Mouse (Mus musculus): ENCODE results near the gene Trim67. TPM values are rescaled to one million over a fixed set of nuclear protein-coding genes. Genes with fewer than 3 reads are reported as not detected.

Trim67 gene
- polyA plus RNA-seq, 1 experiment from 2014 or later = 0.17 TPM

- WGBS = 32% methylated on average over 2 of the region's 2 CpGs
- Histone ChIP-seq H3K36me3 (ENCODE audit: control insufficient read depth, insufficient read depth) (peaks cover 13% of the 10 kb centered on the region), H3K4me2 (ENCODE audit: low read depth, low read length) (no peak overlapping the region), H3K9me3 (replicated peaks; ENCODE audit: control insufficient read depth, low read length) (no peaks in the 10 kb centered on the region), H3K9ac (ENCODE audit: low read length) (no peak overlapping the region), H3K4me1 (ENCODE audit: control insufficient read depth, insufficient read depth, low read length) (peaks cover 37% of the 10 kb centered on the region), H3K27ac (ENCODE audit: low read length) (no peak overlapping the region), H3K4me3 (ENCODE audit: low read length) (no peak overlapping the region), H3K27me3 (ENCODE audit: control insufficient read depth, insufficient read depth, low read length) (no peaks in the 10 kb centered on the region)
- no peak for ATAC-seq (replicated peaks; ENCODE audit: extremely low read depth, insufficient read depth, low FRiP score)
These were observed 74.2 kb downstream of the Trim67 start for GRCm38 (mm10) chr8:124867126-124867525.

- H3K27me3 ChIP-seq (ENCODE audit: control insufficient read depth, insufficient read depth, low read length) = no peaks in the 10 kb centered on the region
- no peaks in the 10 kb centered on the region for H3K9me3 ChIP-seq (replicated peaks; ENCODE audit: control insufficient read depth, low read length)
- peaks cover 32% of the 10 kb centered on the region for H3K36me3 ChIP-seq (ENCODE audit: control insufficient read depth, insufficient read depth)
- 60% methylated on average over 6 of the region's 6 CpGs for WGBS
- H3K4me3 ChIP-seq (ENCODE audit: low read length) = no peak overlapping the region
- no peak overlapping the region for H3K4me2 ChIP-seq (ENCODE audit: low read depth, low read length)
- ATAC-seq (replicated peaks; ENCODE audit: extremely low read depth, insufficient read depth, low FRiP score) = no peak
- H3K27ac ChIP-seq (ENCODE audit: low read length) = no peak overlapping the region
- peaks cover 35% of the 10 kb centered on the region for H3K4me1 ChIP-seq (ENCODE audit: control insufficient read depth, insufficient read depth, low read length)
- no peak overlapping the region for H3K9ac ChIP-seq (ENCODE audit: low read length)
These were observed 76.8 kb downstream of the Trim67 start for GRCm38 (mm10) chr8:124869708-124870107.

- H3K9me3 ChIP-seq (replicated peaks; ENCODE audit: control insufficient read depth, low read length) = no peaks in the 10 kb centered on the region
- no peak for ATAC-seq (replicated peaks; ENCODE audit: extremely low read depth, insufficient read depth, low FRiP score)
- peaks cover 38% of the 10 kb centered on the region for H3K36me3 ChIP-seq (ENCODE audit: control insufficient read depth, insufficient read depth)
- no peaks in the 10 kb centered on the region for H3K27me3 ChIP-seq (ENCODE audit: control insufficient read depth, insufficient read depth, low read length)
- H3K9ac ChIP-seq (ENCODE audit: low read length) = no peak overlapping the region
- H3K4me3 ChIP-seq (ENCODE audit: low read length) = no peak overlapping the region
- no peak overlapping the region for H3K27ac ChIP-seq (ENCODE audit: low read length)
- H3K4me1 ChIP-seq (ENCODE audit: control insufficient read depth, insufficient read depth, low read length) = peaks cover 27% of the 10 kb centered on the region
- H3K4me2 ChIP-seq (ENCODE audit: low read depth, low read length) = no peak overlapping the region
- WGBS = 88% methylated on average over 7 of the region's 7 CpGs
These were observed 78.6 kb downstream of the Trim67 start for GRCm38 (mm10) chr8:124871474-124871873.

- Histone ChIP-seq H3K27me3 (ENCODE audit: control insufficient read depth, insufficient read depth, low read length) (no peaks in the 10 kb centered on the region), H3K4me2 (ENCODE audit: low read depth, low read length) (no peak overlapping the region), H3K36me3 (ENCODE audit: control insufficient read depth, insufficient read depth) (peaks cover 41% of the 10 kb centered on the region), H3K9ac (ENCODE audit: low read length) (no peak overlapping the region), H3K4me1 (ENCODE audit: control insufficient read depth, insufficient read depth, low read length) (peaks cover 22% of the 10 kb centered on the region), H3K9me3 (replicated peaks; ENCODE audit: control insufficient read depth, low read length) (no peaks in the 10 kb centered on the region), H3K27ac (ENCODE audit: low read length) (no peak overlapping the region), H3K4me3 (ENCODE audit: low read length) (no peak overlapping the region)
- no peak for ATAC-seq (replicated peaks; ENCODE audit: extremely low read depth, insufficient read depth, low FRiP score)
- 88% methylated on average over 7 of the region's 7 CpGs for WGBS
These were observed 79.2 kb downstream of the Trim67 start for GRCm38 (mm10) chr8:124872081-124872480.

GRCm38 (mm10) chr8:124872690-124873089 lies 79.8 kb downstream of the Trim67 start:
- ATAC-seq (replicated peaks; ENCODE audit: extremely low read depth, insufficient read depth, low FRiP score) = peak; percentile 80
- Histone ChIP-seq H3K4me3 (ENCODE audit: low read length) (no peak overlapping the region), H3K9me3 (replicated peaks; ENCODE audit: control insufficient read depth, low read length) (no peaks in the 10 kb centered on the region), H3K36me3 (ENCODE audit: control insufficient read depth, insufficient read depth) (peaks cover 41% of the 10 kb centered on the region), H3K4me1 (ENCODE audit: control insufficient read depth, insufficient read depth, low read length) (peaks cover 16% of the 10 kb centered on the region), H3K27me3 (ENCODE audit: control insufficient read depth, insufficient read depth, low read length) (no peaks in the 10 kb centered on the region), H3K4me2 (ENCODE audit: low read depth, low read length) (no peak overlapping the region; the same call in 1 of the 2 replicates), H3K27ac (ENCODE audit: low read length) (peak overlapping the region; percentile 24; the same call in 1 of the 2 replicates), H3K9ac (ENCODE audit: low read length) (no peak overlapping the region)
- WGBS = 33% methylated on average over 5 of the region's 5 CpGs

GRCm38 (mm10) chr8:124878141-124878540 lies 85.2 kb downstream of the Trim67 start:
- Histone ChIP-seq H3K9ac (ENCODE audit: low read length) (no peak overlapping the region), H3K27ac (ENCODE audit: low read length) (no peak overlapping the region), H3K9me3 (replicated peaks; ENCODE audit: control insufficient read depth, low read length) (no peaks in the 10 kb centered on the region), H3K27me3 (ENCODE audit: control insufficient read depth, insufficient read depth, low read length) (no peaks in the 10 kb centered on the region), H3K4me1 (ENCODE audit: control insufficient read depth, insufficient read depth, low read length) (peaks cover 2% of the 10 kb centered on the region; the same call in 1 of the 2 replicates), H3K4me2 (ENCODE audit: low read depth, low read length) (no peak overlapping the region), H3K36me3 (ENCODE audit: control insufficient read depth, insufficient read depth) (peaks cover 65% of the 10 kb centered on the region), H3K4me3 (ENCODE audit: low read length) (no peak overlapping the region)
- ATAC-seq (replicated peaks; ENCODE audit: extremely low read depth, insufficient read depth, low FRiP score) = no peak
- 65% methylated on average over 5 of the region's 5 CpGs for WGBS

- no peak overlapping the region for H3K27ac ChIP-seq (ENCODE audit: low read length)
- 44% methylated on average over 10 of the region's 10 CpGs for WGBS
- no peak overlapping the region for H3K4me2 ChIP-seq (ENCODE audit: low read depth, low read length)
- H3K27me3 ChIP-seq (ENCODE audit: control insufficient read depth, insufficient read depth, low read length) = no peaks in the 10 kb centered on the region
- H3K9ac ChIP-seq (ENCODE audit: low read length) = no peak overlapping the region
- no peak overlapping the region for H3K4me3 ChIP-seq (ENCODE audit: low read length)
- no peak for ATAC-seq (replicated peaks; ENCODE audit: extremely low read depth, insufficient read depth, low FRiP score)
- peaks cover 66% of the 10 kb centered on the region for H3K36me3 ChIP-seq (ENCODE audit: control insufficient read depth, insufficient read depth)
- H3K4me1 ChIP-seq (ENCODE audit: control insufficient read depth, insufficient read depth, low read length) = peaks cover 2% of the 10 kb centered on the region; the same call in 1 of the 2 replicates
- H3K9me3 ChIP-seq (replicated peaks; ENCODE audit: control insufficient read depth, low read length) = no peaks in the 10 kb centered on the region
These were observed 86.1 kb downstream of the Trim67 start for GRCm38 (mm10) chr8:124878946-124879526.

Other genes with a start within 250 kb of the Trim67 start
- 2.1 and 2.6 TPM in 2 replicates for gene Agt, start 223.4 kb upstream of the Trim67 start, polyA plus RNA-seq (2015; fragmentation: Nextera tagmentation; extraction: Ambion mirVana)
- 0.16 and 0.39 TPM in 2 replicates for gene Capn9, start 217.0 kb upstream of the Trim67 start, polyA plus RNA-seq (2015; fragmentation: Nextera tagmentation; extraction: Ambion mirVana)
- 39.3 and 47.7 TPM in 2 replicates for gene 2310022B05Rik, start 129.7 kb upstream of the Trim67 start, polyA plus RNA-seq (2015; fragmentation: Nextera tagmentation; extraction: Ambion mirVana)
- gene Ttc13, start 71.1 kb upstream of the Trim67 start, polyA plus RNA-seq (2015; fragmentation: Nextera tagmentation; extraction: Ambion mirVana) = 27.5 and 28.2 TPM in 2 replicates
- gene Arv1, start 71.0 kb upstream of the Trim67 start, polyA plus RNA-seq (2015; fragmentation: Nextera tagmentation; extraction: Ambion mirVana) = 15.8 and 16.0 TPM in 2 replicates
- gene Fam89a, start 41.3 kb upstream of the Trim67 start, polyA plus RNA-seq (2015; fragmentation: Nextera tagmentation; extraction: Ambion mirVana) = 1.6 and 1.9 TPM in 2 replicates
- gene Gnpat, start 69.9 kb downstream of the Trim67 start, polyA plus RNA-seq (2015; fragmentation: Nextera tagmentation; extraction: Ambion mirVana) = 120 and 129 TPM in 2 replicates
- 51.4 and 52.2 TPM in 2 replicates for gene 2810004N23Rik, start 70.0 kb downstream of the Trim67 start, polyA plus RNA-seq (2015; fragmentation: Nextera tagmentation; extraction: Ambion mirVana)
- gene Exoc8, start 104.6 kb downstream of the Trim67 start, polyA plus RNA-seq (2015; fragmentation: Nextera tagmentation; extraction: Ambion mirVana) = 6.9 and 7.3 TPM in 2 replicates
- gene Sprtn, start 104.8 kb downstream of the Trim67 start, polyA plus RNA-seq (2015; fragmentation: Nextera tagmentation; extraction: Ambion mirVana) = 8.3 and 8.5 TPM in 2 replicates
- gene Egln1, start 156.2 kb downstream of the Trim67 start, polyA plus RNA-seq (2015; fragmentation: Nextera tagmentation; extraction: Ambion mirVana) = 17.8 and 19.5 TPM in 2 replicates
- gene Tsnax, start 219.9 kb downstream of the Trim67 start, polyA plus RNA-seq (2015; fragmentation: Nextera tagmentation; extraction: Ambion mirVana) = 91.8 and 98.2 TPM in 2 replicates